Mouse (Mus musculus) retina, adult 2 months (tissue): ENCODE results near the gene 9530003J23Rik.
"Not testable (repeated sequence)": the region's sequence is repeated elsewhere in the genome, so short reads cannot be mapped to it uniquely, and the experiment has no call there.

Experiments used
- DNase-seq: peaks from one replicate; pipeline ENCODE4 v3.0.0-alpha.2; 2012; ENCODE audit warnings: low read depth, low spot score

Gene 9530003J23Rik

DNA sequence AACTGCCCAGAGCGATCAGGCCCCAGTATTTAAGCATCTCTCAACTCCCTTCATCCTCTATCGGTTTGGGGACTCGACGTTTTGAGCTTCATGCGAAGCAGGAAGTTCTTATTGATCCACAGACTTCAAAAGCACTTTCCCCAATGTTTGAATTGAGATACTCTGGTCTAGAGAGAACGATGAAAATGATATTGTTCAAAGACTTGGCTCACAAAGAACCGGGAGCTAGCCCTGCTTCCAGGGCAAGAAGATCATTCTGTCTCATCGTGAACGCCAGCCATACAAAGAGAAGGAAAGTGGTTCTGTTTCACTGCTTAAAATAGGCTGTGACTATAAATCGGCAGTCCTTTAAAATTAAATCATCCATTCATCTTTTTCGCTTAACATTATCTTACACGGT lies at the start of gene 9530003J23Rik:
9530003J23Rik (minus strand) TSS at position 101 of the 400 bp plus-strand sequence.
- DNase-seq = no peak

DNA sequence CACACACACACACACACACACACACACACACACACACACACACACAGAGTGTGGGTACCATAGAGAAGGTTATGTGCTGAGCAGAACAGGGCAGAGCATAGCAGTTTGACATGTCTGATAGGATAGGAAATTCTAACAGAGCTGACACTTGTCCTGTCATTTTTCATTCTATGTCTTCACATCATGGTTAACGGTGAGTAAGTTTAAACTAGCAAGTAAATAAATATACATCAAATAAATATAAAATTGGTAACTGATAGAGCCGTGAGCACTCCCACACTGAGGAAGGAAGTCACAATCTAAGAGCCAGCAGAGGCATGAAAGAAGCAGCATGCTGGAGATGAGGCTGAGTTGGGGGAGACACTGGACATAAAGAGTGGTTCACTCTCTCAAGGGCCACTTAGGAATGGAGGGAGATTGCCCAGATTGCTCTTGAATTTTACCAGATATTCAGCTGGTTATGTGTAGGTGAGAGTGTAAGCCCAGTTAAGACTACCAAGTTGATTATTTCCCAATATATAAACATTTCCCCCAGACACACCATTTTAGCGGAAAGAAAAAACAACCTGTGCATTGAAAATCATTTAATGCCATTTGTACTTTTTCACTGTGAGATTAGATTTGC lies 48.8 kb upstream of the 9530003J23Rik start:
- no peak for DNase-seq

DNA sequence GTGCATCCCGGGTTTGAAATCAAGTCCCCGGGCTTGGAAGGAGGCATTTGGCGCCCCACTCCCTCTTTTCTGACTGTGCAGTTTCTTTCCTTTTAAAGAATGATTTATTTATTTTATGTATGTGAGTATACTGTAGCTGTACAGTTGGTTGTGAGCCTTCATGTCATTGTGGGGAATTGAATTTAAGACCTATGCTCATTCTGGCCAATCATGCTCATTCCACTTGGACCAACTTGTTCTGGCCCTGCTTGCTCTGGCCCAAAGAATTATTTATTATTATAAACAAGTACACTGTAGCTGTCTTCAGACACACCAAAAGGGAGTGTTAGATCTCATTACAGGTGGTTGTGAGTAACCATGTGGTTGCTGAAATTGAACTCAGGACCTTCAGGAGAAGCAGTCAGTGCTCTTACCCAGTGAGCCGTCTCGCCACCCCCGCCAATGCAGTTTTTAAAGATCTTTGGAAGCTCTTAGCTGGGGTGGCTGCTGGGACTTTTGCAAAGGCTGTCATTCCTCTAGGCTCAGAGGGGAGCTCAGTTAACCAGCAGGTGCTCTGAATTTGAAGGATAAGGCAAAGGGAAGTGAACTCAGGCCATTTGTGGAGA lies 48.0 kb upstream of the 9530003J23Rik start:
- DNase-seq = no peak

DNA sequence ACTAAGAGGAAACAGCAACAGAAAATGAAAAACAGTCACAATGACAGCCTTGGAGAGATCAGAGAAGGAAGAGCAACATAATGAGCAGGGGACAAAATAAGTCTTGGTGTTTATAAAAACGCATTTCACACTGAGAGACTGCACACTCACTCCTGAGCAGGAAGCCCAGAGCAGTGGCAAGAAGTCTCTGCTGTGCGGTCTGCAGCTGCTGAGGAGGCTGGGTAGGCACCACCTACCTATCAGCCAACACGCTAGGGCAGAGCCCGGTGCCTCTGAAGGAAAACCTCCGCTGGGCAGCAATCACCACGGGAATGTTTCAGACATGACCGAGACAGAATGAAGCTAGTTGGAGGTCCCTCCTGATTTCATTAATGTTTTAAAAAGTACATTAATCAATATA lies 47.1 kb upstream of the 9530003J23Rik start:
- not testable (repeated sequence) for DNase-seq

DNA sequence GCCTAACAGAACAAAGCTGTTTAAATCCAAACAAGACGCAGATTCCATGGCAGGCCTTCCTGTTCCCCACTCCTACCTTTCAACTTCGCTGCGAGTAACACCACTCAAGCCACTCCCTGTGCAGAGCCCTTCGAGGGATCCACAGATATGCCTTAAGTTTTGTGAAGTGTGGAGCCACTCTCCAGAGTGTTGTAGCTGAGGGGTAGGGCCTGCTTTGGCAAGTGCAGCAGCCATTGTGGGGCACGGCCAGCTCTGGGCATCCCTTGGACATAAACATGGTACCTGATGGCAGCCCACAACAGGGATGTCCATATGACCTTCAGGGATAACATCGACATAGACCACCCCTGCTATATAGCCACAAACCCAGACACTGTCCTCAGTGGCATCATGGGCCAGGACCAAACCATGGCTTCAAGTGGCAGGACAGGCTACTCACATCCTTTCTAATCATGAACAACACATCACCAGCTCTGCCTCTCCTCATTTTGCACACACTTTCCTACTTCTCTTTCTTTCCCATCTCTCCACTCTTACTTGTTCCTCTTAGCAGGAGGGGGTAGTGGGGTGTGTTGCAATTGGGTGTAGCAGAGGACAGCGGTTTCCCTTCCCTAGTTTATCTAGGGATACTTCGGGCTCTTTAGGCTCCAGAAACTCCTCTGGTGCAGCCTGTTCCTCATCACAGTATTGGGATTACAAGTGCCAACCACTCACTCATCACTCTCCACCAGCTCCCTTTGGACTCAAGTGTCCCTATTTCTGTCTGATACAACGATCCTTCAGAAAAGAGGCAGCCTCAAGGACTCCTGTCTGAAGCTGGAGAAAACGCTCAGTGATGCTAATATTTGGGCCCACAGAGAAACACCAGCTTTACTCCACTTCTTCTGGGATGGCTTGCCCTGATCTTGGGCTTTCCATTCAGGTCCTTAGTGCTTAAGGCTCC lies 46.3 kb upstream of the 9530003J23Rik start:
- no peak for DNase-seq

DNA sequence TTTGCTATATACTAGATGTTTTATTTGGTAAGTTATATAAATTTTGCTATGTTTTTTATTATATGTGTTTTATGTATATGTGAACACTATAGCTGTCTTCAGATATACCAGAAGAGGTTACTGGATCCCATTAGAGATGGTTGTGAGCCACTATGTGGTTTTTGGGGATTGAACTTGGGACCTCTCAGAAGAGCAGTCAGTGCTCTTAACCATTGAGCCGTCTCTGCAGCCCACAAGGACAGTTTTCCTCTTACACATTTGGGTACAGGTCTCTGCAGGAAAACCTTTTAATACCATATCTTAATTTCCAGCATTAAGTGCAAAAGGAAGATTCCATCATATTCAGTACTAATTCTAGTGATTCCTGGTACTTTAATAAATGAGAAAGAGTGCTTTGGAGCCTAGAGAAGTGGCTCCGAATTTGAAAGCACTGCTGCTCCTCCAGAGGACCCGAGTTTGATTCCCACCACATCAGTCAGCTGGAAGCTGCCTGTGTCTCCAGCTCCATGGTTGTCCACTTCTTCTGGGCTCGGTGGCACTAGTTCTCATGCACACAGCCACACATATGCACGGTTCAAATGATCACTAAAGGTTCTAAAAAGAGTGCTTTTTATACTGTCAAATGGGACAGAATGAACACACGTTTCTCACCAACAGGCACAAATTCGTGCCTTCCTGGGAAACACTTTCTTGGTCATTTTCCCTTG lies 45.5 kb upstream of the 9530003J23Rik start:
- DNase-seq = no peak

DNA sequence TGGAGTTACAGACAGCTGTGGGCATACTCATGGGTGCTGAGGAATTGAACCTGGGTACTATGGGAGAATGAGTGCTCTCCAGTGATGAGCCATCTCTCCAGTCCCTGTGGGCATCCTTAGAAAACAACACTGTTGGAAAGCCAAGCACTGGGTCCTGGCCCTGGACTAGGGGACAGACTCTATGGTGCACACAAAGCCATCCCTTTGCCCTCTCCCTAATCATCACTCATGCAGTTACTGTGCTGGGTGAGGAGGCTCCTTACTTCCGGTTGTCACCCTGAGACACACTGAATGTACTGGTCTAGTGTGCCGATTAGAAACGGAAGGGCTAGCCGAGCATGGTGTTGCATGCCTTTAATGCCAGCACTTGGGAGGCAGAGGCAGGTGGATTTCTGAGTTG lies 44.7 kb upstream of the 9530003J23Rik start:
- DNase-seq = not testable (repeated sequence)

DNA sequence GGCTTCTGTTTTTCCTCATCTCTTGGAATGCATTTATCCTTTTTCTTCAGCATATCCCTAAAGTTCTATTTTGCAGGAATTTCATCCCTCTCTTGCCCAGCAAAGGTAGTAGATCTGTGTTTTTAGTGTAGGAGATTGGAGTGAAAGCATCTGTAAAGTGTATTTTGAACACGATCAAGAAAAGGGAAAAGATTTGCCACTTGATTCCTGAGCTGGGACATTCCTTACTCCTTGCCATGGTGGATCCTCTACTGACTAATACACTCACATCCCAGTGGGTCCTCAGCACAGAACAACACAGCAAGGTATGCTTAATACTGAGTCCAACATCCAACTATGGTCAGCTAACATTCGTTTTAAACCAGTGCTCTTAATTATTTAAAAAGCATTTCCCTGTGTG lies 44.0 kb upstream of the 9530003J23Rik start:
- no peak for DNase-seq

DNA sequence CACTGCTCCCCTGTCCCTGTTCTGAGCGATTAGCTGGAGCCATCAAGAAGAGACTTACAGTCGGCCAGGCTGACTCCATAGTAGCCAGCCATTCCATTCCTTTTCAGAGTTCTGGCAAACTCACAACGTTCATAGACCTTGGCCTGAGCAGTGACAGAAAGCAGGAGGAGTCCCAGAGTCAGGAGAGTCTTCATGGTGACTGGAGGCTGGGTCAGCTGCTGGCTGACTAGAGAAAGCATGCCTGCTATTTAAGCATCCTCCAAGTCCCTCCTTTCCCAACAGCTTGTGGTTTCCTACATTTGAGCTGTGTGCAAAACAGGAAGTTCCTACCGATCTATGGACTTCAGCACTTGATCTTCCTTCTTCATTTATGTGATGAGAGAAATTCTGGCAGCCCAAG lies 43.5 kb upstream of the 9530003J23Rik start, which contains the start of gene Lyz2:
Lyz2 (minus strand) TSS at position 273 of the 400 bp plus-strand sequence.
- DNase-seq = no peak

DNA sequence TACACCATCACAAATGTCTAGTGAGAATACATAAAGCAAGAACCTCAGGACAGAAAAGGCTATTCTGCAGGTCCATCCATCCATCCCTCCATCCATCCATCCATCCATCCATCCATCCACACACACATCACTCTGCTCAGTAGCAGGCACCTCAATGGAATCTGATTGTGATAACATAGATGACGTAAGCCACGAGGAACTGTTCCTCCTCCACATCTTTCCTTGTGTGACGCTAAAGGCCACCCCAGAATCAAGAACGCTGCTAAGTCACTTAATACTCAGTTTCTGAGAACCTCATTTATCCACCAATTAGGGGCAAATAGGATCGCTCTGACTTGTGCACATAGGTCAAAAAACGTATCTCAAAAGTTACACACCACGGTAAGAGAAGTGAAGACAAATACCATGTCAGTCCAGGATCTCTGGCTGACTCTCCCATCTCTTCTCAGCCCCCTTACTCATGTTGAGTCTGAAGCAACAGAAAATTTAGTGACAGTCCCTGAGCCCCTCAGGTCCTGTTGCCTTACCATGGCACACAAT lies 42.9 kb upstream of the 9530003J23Rik start:
- no peak for DNase-seq

DNA sequence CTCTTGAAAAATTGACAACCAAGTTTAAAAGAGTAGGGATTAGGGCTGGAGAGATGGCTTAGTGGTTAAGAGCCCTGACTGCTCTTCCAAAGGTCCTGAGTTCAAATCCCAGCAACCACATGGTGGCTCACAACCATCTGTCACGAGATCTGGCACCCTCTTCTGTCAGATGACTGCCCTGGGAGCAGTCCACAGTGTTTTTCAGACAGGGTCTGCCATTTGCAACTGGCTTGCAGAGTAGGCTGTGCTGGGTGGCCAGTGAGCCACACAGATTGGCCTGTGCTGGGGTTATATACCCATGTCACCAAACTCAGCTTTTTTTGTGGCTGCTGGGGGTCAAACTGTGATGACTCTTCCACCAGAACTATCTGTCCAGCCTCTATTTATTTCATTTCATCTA lies 41.5 kb upstream of the 9530003J23Rik start:
- DNase-seq = no peak

DNA sequence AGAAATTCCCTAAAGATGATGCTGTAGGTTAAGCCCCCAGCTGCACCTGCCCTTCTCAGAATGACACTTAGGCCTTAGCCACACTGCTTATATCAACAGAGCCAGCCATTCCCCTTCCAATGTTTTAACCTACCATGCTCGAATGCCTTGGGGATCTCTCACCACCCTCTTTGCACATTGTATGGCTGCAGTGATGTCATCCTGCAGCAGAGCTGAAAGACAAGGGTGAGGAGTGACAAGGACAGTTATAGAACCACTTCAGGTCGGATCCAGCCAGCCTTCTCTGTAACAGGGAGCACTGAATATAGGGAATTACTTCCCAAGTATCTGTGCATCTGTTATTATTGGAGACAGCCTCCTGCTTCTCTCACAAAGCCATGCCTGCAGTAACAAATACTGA lies 40.0 kb upstream of the 9530003J23Rik start:
- not testable (repeated sequence) for DNase-seq

DNA sequence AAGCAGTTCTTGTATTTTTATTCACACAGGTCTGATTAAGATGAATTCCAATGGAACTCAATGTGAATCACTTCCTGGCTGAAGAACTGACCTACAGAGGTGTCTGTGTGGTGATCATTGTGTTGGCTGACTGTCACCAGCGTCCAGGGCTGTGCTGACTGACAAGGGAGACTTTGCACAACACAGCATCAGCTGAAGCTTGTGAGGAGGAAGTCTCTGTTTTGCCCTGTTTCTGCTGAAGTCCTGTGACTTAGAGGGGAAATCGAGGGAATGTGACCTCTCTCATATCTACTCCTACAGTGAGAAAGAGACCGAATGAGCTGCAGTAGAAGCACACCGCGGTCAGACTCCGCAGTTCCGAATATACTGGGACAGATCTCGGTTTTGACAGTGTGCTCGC lies 39.3 kb upstream of the 9530003J23Rik start:
- DNase-seq = not testable (repeated sequence)

DNA sequence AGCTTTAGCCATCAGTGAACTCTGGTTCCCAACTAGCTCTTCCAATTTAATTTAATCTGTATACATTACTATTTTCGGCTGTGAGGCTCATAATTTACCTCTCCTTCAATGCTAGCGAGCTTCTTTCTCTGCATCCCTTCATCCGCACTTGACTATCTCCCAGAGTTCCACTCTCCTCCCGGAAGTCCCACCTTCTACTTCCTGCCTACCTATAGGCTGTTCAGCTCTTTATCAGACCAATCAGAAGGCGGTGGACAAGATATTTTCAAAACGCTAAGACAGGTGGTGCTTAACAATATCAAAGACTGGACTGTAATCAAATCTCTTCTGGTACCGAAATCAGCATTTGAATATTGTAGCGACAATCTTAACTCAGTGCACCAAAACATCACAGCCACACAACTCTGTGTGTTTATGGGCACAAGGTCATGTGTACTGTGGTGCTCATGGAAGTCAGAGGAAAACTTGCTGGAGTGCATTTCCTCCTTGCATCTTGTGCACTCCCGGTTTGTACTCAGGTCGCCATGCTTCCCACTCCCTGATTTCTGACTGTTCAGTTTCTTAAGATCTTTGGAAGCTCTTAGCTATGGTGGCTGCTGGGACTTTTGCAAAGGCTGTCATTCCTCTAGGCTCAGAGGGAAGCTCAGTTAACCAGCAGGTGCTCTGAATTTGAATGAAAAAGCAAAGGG lies 37.3 kb upstream of the 9530003J23Rik start:
- DNase-seq = no peak

DNA sequence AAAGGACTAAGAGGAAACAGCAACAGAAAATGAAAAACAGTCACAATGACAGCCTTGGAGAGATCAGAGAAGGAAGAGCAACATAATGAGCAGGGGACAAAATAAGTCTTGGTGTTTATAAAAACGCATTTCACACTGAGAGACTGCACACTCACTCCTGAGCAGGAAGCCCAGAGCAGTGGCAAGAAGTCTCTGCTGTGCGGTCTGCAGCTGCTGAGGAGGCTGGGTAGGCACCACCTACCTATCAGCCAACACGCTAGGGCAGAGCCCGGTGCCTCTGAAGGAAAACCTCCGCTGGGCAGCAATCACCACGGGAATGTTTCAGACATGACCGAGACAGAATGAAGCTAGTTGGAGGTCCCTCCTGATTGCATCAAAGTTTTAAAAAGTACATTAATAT lies 36.1 kb upstream of the 9530003J23Rik start:
- DNase-seq = not testable (repeated sequence)

DNA sequence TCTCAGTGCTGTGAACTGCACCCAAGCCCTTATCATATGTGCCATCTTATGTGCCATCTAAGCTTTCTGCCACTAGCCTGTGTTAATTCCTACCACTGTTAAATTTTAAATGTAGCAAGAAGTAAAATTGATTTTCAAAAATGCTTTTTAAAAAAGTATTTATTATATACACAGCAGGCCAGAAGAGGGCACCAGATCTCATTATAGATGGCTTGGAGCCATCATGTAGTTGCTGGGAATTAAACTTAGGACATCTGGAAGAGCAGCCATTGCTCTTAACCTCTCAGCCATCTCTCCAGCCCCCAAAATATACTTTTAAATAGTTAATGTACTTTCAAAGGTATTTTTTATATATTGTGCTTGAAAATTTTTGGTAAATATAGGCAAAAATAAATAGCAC lies 33.5 kb upstream of the 9530003J23Rik start:
- DNase-seq = no peak

DNA sequence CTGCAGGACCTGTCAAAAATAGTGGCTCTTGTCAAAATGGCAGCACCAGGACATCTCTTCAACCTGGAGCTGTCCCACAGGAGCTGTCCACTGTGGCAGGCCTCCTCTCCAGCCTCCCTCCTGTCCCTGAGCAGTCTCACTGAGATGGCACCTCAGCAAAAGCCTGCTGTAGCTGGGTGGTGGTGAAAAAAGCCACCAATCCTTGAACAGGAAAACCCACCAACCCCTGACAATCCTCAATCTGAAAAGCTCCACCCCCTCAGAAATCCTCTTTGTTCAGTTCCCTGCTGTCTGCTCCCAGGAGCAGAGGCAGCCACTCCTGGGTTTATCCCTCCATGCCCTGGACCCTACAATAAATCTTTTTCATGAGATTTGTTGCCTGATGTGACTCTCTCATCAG lies 21.4 kb upstream of the 9530003J23Rik start:
- no peak for DNase-seq

DNA sequence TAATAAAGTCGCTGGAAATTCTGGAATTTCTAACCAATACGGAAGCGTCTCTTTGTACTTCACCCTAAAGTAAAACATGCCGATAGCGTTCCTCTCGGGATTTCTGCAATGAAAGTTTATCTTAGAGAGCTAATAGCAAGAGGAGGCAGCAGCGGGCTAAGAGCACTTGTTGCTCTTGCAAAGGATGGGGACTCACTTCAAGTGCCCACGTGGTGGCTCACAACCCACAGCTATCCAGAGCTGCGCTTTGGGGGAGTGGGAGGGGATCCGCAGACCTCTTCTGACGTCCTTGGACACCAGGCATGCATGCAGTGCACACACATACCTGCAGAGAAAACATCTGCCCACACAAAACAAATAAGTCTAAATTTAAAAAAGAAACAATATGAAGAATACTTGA lies 2.6 kb downstream of the 9530003J23Rik start:
- no peak for DNase-seq

DNA sequence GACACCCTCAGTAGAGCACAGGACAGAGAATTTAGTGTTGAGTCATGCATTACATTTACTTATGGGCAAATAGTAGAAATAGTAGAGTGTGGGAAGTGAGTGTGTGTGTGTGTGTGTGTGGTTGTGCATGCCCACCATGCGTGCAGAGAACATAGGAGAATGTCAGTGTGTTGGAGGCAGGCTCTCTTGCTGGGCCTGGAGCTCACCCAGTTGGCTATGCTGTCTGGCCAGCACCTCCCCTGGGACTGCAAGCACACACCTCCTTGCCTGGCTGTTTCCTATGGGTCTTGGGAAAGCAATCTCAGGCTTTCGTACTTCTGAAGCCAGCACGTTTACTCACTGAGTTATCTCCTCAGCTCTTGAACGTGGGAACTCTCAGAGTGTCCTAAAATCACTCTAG lies 3.7 kb downstream of the 9530003J23Rik start:
- DNase-seq = no peak

DNA sequence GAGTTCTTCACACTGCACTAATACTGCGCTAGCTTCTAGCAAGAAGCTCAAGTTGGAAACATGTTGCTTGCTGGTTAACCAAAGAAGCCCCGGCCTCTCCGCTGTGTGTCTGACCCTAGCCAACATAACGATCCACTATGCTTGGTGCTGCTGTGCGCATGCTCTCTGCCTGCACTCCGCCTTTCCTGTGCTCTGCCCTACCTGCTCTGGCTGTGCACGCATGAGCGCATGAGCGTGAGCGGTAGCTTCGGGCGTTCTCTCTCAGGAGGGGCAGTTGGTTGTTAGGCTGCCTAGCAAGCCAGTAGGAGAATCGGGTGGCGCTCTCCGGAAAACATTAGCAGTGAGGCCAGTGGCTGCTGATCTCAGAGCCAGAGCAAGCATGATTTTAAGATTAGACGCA lies 8.7 kb downstream of the 9530003J23Rik start:
- no peak for DNase-seq

DNA sequence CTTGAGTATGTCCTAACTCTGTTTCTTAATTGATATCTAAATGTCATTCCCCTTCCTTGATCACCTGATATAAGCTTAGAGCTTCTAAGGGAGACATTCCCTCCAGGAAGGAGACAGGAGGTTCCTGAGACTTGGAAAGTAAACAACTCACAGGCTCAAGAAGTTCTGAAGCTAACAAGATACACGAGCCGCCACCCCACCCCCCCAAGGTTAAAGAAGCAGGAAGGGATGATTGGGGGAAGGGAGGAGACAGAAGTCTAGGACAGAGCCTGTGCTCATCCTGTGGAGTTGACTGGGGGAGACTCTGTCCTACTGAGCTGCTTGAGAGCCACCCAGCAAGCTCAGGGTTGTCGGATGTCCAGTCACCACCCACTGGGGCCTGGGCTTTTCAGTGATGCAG lies 12.5 kb downstream of the 9530003J23Rik start:
- no peak for DNase-seq
